Mouse (Mus musculus) MEL-GATA-1-ER (cell line): ENCODE results near the gene Cenpe.
A peak's percentile ranks its signal among the peaks of the same experiment; 100 is the strongest.

ENCODE experiments used
- DNase-seq: peaks from one replicate; pipeline ENCODE4 v3.0.0-alpha.2; 2012; ENCODE audit warnings: low read depth; ENCODE audit errors: extremely low read depth

The Cenpe gene

GRCm38 (mm10) chr3:135280669-135281415, 68.5 kb downstream of the Cenpe start, which contains the start of gene Bdh2:
Gene Bdh2 (plus strand): TSS chr3:135281221.
- DNase-seq, result peak; percentile 85

GRCm38 (mm10) chr3:135281701-135282100, 69.4 kb downstream of the Cenpe start:
- no peak for DNase-seq

GRCm38 (mm10) chr3:135285256-135285655, 72.9 kb downstream of the Cenpe start:
- DNase-seq, result no peak

GRCm38 (mm10) chr3:135285807-135286206, 73.5 kb downstream of the Cenpe start:
- no peak for DNase-seq

GRCm38 (mm10) chr3:135288138-135288750, 75.9 kb downstream of the Cenpe start:
- DNase-seq, result no peak

GRCm38 (mm10) chr3:135289148-135289547, 76.8 kb downstream of the Cenpe start:
- no peak for DNase-seq

- peak; percentile 40 for DNase-seq
Observed at GRCm38 (mm10) chr3:135290249-135290894, 78.0 kb downstream of the Cenpe start.

GRCm38 (mm10) chr3:135293703-135294102, 81.4 kb downstream of the Cenpe start:
- no peak for DNase-seq

- DNase-seq, result no peak
Observed at GRCm38 (mm10) chr3:135295559-135295958, 83.2 kb downstream of the Cenpe start.

GRCm38 (mm10) chr3:135298560-135298959, 86.2 kb downstream of the Cenpe start:
- DNase-seq, result peak; percentile 58

- DNase-seq, result no peak
Observed at GRCm38 (mm10) chr3:135300081-135300480, 87.7 kb downstream of the Cenpe start.

GRCm38 (mm10) chr3:135304060-135304459, 91.7 kb downstream of the Cenpe start:
- DNase-seq, result no peak

- DNase-seq, result no peak
Observed at GRCm38 (mm10) chr3:135304566-135304965, 92.2 kb downstream of the Cenpe start.

- DNase-seq, result peak; percentile 53
Observed at GRCm38 (mm10) chr3:135307411-135308259, 95.3 kb downstream of the Cenpe start, which contains the start of gene Slc9b2. Gene Slc9b2 (plus strand): TSS chr3:135307700.

GRCm38 (mm10) chr3:135312916-135313491, 100.7 kb downstream of the Cenpe start:
- no peak for DNase-seq

GRCm38 (mm10) chr3:135313727-135314126, 101.4 kb downstream of the Cenpe start:
- no peak for DNase-seq

- DNase-seq, result no peak
Observed at GRCm38 (mm10) chr3:135314811-135315210, 102.5 kb downstream of the Cenpe start.

GRCm38 (mm10) chr3:135315720-135316425, 103.5 kb downstream of the Cenpe start:
- DNase-seq, result no peak

GRCm38 (mm10) chr3:135318331-135318730, 106.0 kb downstream of the Cenpe start:
- DNase-seq, result no peak
